Mouse (Mus musculus): ENCODE data around the gene Npm3. TPM values are rescaled to one million over a fixed set of nuclear protein-coding genes. Genes with fewer than 3 reads are reported as not detected.

Gene Npm3
- 1 to 10 TPM; 6.8 to 7.6 TPM for total RNA-seq (2021)
- long read RNA-seq, experiment 1, partial matches to known transcripts = 1 of 1 reads
- long read RNA-seq, experiment 1, other reads (novel, unspliced or antisense) = 0 of 1 reads
- long read RNA-seq, experiment 2 = 0 reads

GRCm38 (mm10) chr19:45749243-45750043, at the start of gene Npm3:
TSS of gene Npm3 (minus strand) at chr19:45749591.
- intact Hi-C loops (cut with DNase I) = loop anchor here (5.0 kb wide), 1 partner anchor 92 kb away; no protein-coding TSS in a partner anchor
- DNase-seq (ENCODE audit: low spot score in 2 of 2) = peak; percentile 84

GRCm38 (mm10) chr19:45796879-45797278, 47.5 kb upstream of the Npm3 start:
- intact Hi-C loops (cut with DNase I) = no loop called here
- DNase-seq (ENCODE audit: low spot score in 2 of 2) = no peak

- DNase-seq (ENCODE audit: low spot score in 2 of 2) = no peak
These were observed 46.7 kb upstream of the Npm3 start for GRCm38 (mm10) chr19:45796061-45796556.

GRCm38 (mm10) chr19:45795406-45795944, 46.1 kb upstream of the Npm3 start:
- intact Hi-C loops (cut with DNase I) = no loop called here
- DNase-seq (ENCODE audit: low spot score in 2 of 2) = no peak

More at GRCm38 (mm10) chr19:45796061-45796556, 46.7 kb upstream of the Npm3 start:
- intact Hi-C loops (cut with DNase I) = no loop called here

- intact Hi-C loops (cut with DNase I) = no loop called here
These were observed 45.3 kb upstream of the Npm3 start for GRCm38 (mm10) chr19:45794718-45795117.

GRCm38 (mm10) chr19:45792404-45792803, 43.0 kb upstream of the Npm3 start:
- no peak for DNase-seq (ENCODE audit: low spot score in 2 of 2)
- intact Hi-C loops (cut with DNase I) = no loop called here

More at GRCm38 (mm10) chr19:45794718-45795117, 45.3 kb upstream of the Npm3 start:
- DNase-seq (ENCODE audit: low spot score in 2 of 2) = no peak

GRCm38 (mm10) chr19:45789888-45790874, 40.8 kb upstream of the Npm3 start:
- DNase-seq (ENCODE audit: low spot score in 2 of 2) = no peak
- intact Hi-C loops (cut with DNase I) = no loop called here

- intact Hi-C loops (cut with DNase I) = no loop called here
- no peak for DNase-seq (ENCODE audit: low spot score in 2 of 2)
These were observed 40.0 kb upstream of the Npm3 start for GRCm38 (mm10) chr19:45789365-45789764.

- intact Hi-C loops (cut with DNase I) = no loop called here
- DNase-seq (ENCODE audit: low spot score in 2 of 2) = no peak
These were observed 38.9 kb upstream of the Npm3 start for GRCm38 (mm10) chr19:45788337-45788736.

- intact Hi-C loops (cut with DNase I) = no loop called here
- no peak for DNase-seq (ENCODE audit: low spot score in 2 of 2)
These were observed 38.1 kb upstream of the Npm3 start for GRCm38 (mm10) chr19:45787450-45787849.

GRCm38 (mm10) chr19:45785470-45785869, 36.1 kb upstream of the Npm3 start:
- intact Hi-C loops (cut with DNase I) = no loop called here

GRCm38 (mm10) chr19:45783933-45784576, 34.7 kb upstream of the Npm3 start:
- DNase-seq (ENCODE audit: low spot score in 2 of 2) = no peak
- intact Hi-C loops (cut with DNase I) = no loop called here

More at GRCm38 (mm10) chr19:45785470-45785869, 36.1 kb upstream of the Npm3 start:
- no peak for DNase-seq (ENCODE audit: low spot score in 2 of 2)

- intact Hi-C loops (cut with DNase I) = no loop called here
- peak; percentile 98 for DNase-seq (ENCODE audit: low spot score in 2 of 2)
These were observed 34.0 kb upstream of the Npm3 start, which contains the start of gene Mgea5 for GRCm38 (mm10) chr19:45783181-45783932. TSS of gene Mgea5 (minus strand) at chr19:45783837.

- peak; percentile 48 to 57 for DNase-seq (ENCODE audit: low spot score in 2 of 2)
- intact Hi-C loops (cut with DNase I) = no loop called here
These were observed 33.1 kb upstream of the Npm3 start for GRCm38 (mm10) chr19:45782315-45783001.

- intact Hi-C loops (cut with DNase I) = no loop called here
- DNase-seq (ENCODE audit: low spot score in 2 of 2) = no peak
These were observed 32.3 kb upstream of the Npm3 start for GRCm38 (mm10) chr19:45781676-45782075.

- intact Hi-C loops (cut with DNase I) = no loop called here
- DNase-seq (ENCODE audit: low spot score in 2 of 2) = no peak
These were observed 31.0 kb upstream of the Npm3 start for GRCm38 (mm10) chr19:45780350-45780915.

GRCm38 (mm10) chr19:45775486-45775885, 26.1 kb upstream of the Npm3 start:
- intact Hi-C loops (cut with DNase I) = no loop called here

More at GRCm38 (mm10) chr19:45775486-45775885, 26.1 kb upstream of the Npm3 start:
- DNase-seq (ENCODE audit: low spot score in 2 of 2) = peak in 1 of 2 experiments; percentile 33
